Mouse (Mus musculus) hindbrain, embryonic 11.5 days (tissue): Measurements from ENCODE around the gene Dhcr7. TPM values are rescaled to one million over a fixed set of nuclear protein-coding genes. Genes with fewer than 3 reads are reported as not detected.

Source experiments
- ATAC-seq: fragments of 200-750 bp; cut with Nextera tagmentation; 2 replicates; pipeline ENCODE4 v1.8.0; 2017; ENCODE audit warnings: mild to moderate bottlenecking, moderate TSS enrichment, moderate library complexity; ENCODE audit not compliant: low FRiP score
- DNase-seq: peaks from one replicate; pipeline ENCODE4 v3.0.0-alpha.2; 2015; ENCODE audit warnings: low spot score
- H3K27ac ChIP-seq: fragments of 300-500 bp; sonication (generic); 2 replicates; pipeline ENCODE4 v1.5.1; 2014; ENCODE audit warnings: mild to moderate bottlenecking, low read depth, low read length
- H3K27me3 ChIP-seq: fragments of 300-500 bp; sonication (generic); 2 replicates; pipeline ENCODE4 v1.6.1; 2014; ENCODE audit warnings: mild to moderate bottlenecking, low read length, moderate library complexity, mixed read lengths; ENCODE audit not compliant: control insufficient read depth, insufficient read depth
- H3K36me3 ChIP-seq: fragments of 300-500 bp; sonication (generic); 2 replicates; pipeline ENCODE4 v1.6.1; 2014; ENCODE audit warnings: mild to moderate bottlenecking, low read length, moderate library complexity, mixed read lengths; ENCODE audit not compliant: control insufficient read depth, insufficient read depth
- H3K4me1 ChIP-seq: fragments of 300-500 bp; sonication (generic); replicated peaks from 2 replicates; pipeline ENCODE4 v1.6.1; 2014; ENCODE audit warnings: low read length, mixed read lengths; ENCODE audit not compliant: control insufficient read depth, insufficient read depth
- H3K4me2 ChIP-seq: fragments of 300-500 bp; sonication (generic); replicated peaks from 2 replicates; pipeline ENCODE4 v1.6.1; 2014; ENCODE audit warnings: mild to moderate bottlenecking, low read depth, low read length
- H3K4me3 ChIP-seq: fragments of 300-500 bp; sonication (generic); 2 replicates; pipeline ENCODE4 v1.5.1; 2014; ENCODE audit warnings: low read depth, low read length
- H3K9ac ChIP-seq: fragments of 300-500 bp; sonication (generic); 2 replicates; pipeline ENCODE4 v1.6.1; 2014; ENCODE audit warnings: low read depth, low read length
- H3K9me3 ChIP-seq: fragments of 300-500 bp; sonication (generic); 2 replicates; pipeline ENCODE4 v1.6.1; 2016; ENCODE audit warnings: low read length; ENCODE audit not compliant: control insufficient read depth
- WGBS: fragments of 180-500 bp; shearing (Covaris S2); extraction: QIAGEN DNeasy Blood & Tissue Kit; methylation state at CpG from one replicate; pipeline ENCODE4 v1.1.7; 2014; 5-methylcytosine and 5-hydroxymethylcytosine counted together
- polyA plus RNA-seq: library from polyadenylated mRNA; unstranded; fragments of >200 nt; fragmentation: Nextera tagmentation; extraction: Ambion mirVana; gene quantifications from 2 replicates; pipeline ENCODE4 v1.2.1, GENCODE M21; 2014

The Dhcr7 gene
- 85.7 and 88.4 TPM in 2 replicates for polyA plus RNA-seq

DNA sequence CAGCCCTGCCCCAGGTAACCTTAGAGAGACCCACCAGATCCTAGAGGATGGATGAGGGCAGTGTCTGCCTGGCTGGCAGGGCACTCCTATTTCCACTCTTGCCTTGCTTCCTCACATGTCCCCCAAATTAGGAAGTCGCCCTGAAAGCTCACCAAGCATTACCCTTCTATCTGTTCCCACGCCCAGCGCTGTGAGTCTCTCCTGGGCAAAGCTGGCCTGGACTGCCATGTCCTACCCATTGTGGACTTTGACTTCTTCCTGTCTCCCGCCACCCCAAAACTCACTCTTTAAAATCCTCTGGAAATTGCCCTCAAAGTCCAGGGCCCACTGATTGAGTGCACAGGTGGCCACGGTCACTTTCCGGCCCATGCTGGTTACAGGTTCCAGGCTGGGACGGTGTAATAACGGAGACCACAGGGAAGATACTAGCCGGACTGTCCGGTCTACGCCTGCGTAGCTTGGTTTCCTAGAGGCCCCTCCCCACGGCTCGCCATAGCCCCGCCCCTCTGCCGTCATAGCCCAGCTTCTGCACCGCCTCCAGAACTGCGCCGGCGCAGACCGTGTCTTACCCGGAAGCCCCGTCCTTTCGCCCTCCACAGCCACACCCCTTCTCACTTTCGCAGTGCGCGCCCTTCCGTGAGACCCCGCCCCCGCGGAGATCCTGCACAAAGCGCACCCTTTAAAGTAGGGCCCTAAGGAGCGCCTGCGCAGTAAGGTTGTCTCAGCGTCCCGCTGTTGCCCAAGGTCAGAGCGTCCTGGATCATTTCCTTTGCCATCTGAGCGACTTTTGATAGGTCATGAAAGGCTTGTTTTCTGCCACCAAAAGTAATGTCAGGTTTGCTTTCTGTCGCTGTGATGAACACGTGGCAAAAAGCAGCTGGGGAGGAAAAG lies at the start of gene Dhcr7, which contains the start of gene Nadsyn1:
Dhcr7 (plus strand) TSS at position 771 of the 891 bp plus-strand sequence.
Nadsyn1 (minus strand) TSS at position 475 of the 891 bp plus-strand sequence.
- H3K9me3 ChIP-seq: no peaks in the 10 kb centered on the region
- WGBS: 0% methylated on average over 39 of the region's 40 CpGs
- ATAC-seq (peak; percentile 98), DNase-seq (peak; percentile 99)
- no peaks in the 10 kb centered on the region for H3K36me3 ChIP-seq
- H3K9ac ChIP-seq: peak within 1 kb of the TSS; percentile 76
- peak within 1 kb of the TSS; percentile 86 for H3K4me2 ChIP-seq
- peak within 1 kb of the TSS; percentile 64 for H3K4me3 ChIP-seq
- no peaks in the 10 kb centered on the region for H3K27me3 ChIP-seq
- peak within 1 kb of the TSS; percentile 31; the same call in 1 of the 2 replicates for H3K27ac ChIP-seq
- no peaks in the 10 kb centered on the region for H3K4me1 ChIP-seq

DNA sequence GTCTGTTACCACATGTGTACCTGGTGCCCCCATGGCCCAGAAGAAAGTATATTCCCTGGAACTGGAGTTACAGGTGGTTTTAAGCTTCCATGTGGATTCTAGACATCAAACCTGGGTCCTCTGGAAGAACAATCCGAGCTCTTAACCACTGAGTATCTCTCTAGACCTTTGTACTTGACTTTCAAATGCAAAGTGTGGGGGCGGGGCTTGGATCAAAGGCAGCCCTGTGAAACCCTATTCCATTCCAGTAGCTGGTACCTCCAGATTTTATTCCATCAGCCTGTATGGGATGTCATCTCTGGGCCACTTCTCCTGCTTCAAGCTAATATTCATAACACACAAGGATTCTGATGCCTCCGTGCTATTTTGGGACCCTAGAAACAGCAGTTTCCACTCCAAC lies 46.8 kb upstream of the Dhcr7 start:
- 26% methylated on average over 3 of the region's 3 CpGs for WGBS
- DNase-seq: no peak
- Histone ChIP-seq H3K27ac (no peak overlapping the region), H3K9me3 (no peaks in the 10 kb centered on the region), H3K27me3 (no peaks in the 10 kb centered on the region), H3K9ac (no peak overlapping the region), H3K4me2 (no peak overlapping the region), H3K4me3 (no peak overlapping the region), H3K4me1 (no peaks in the 10 kb centered on the region), H3K36me3 (no peaks in the 10 kb centered on the region)
- ATAC-seq: no peak

DNA sequence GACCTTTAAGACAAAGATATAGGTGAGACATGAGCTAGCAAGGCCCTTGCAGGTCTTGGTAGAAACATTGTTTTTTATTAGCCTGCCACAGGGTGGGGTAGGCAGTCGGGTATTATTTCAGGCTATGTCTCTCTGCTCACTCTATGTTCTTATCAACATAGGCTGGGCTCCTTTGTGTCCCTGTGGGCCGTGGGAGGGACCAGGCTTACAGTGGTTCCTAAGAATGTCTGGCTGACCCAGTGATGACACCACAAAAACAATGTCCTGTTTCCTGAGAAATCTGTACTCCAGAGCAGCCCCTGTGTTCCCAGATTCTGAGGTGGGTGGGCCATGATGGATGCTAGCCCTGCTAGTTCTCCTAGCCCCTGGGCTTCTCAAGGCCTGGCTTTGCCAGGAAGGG lies 45.6 kb upstream of the Dhcr7 start:
- Histone ChIP-seq H3K36me3 (no peaks in the 10 kb centered on the region), H3K4me3 (no peak overlapping the region), H3K9me3 (no peaks in the 10 kb centered on the region), H3K9ac (no peak overlapping the region), H3K4me2 (no peak overlapping the region), H3K27ac (no peak overlapping the region), H3K27me3 (no peaks in the 10 kb centered on the region), H3K4me1 (no peaks in the 10 kb centered on the region)
- ATAC-seq (no peak), DNase-seq (no peak)
- 72% methylated on average over 2 of the region's 2 CpGs for WGBS

DNA sequence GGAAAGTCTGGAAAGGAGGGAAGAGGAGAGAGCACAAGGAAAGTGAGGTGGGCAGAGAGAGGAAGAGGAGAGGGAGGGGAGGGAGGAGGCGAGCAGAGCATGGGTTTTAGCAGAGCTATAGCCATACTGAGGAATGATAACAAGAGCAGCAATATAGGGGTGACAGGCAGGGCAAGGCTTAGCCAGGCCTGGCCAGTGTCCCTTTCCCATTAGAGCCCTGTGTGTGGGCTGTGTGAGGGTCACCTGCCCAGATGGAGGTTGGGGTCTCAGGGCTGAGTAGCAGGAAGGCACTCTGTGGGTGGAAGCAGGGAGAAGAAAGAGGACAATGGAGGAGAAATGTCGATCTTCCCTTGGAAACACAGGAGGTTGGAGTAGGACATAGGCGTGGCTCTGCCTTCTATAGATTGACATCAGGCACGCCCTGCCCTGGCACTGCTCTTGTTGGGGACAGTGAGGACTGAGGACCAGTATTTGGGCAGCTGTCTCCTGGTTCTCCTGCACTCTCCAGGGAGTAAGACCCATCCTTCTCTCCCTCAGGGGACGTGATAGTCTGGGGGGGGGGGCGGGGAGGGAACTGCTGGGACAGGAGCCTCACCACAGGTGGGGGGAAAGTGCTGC lies 39.5 kb upstream of the Dhcr7 start:
- H3K27ac ChIP-seq: peak overlapping the region; percentile 67
- ATAC-seq (peak; percentile 84), DNase-seq (peak; percentile 46)
- H3K4me2 ChIP-seq: peak overlapping the region; percentile 67
- H3K4me1 ChIP-seq: 0 out of 2 replicates have a peak, but pooled peaks cover 7% of the 10 kb centered on the region
- H3K4me3 ChIP-seq: peak overlapping the region; percentile 36
- H3K9ac ChIP-seq: peak overlapping the region; percentile 59
- H3K36me3 ChIP-seq: no peaks in the 10 kb centered on the region
- no peaks in the 10 kb centered on the region for H3K9me3 ChIP-seq
- H3K27me3 ChIP-seq: no peaks in the 10 kb centered on the region
- WGBS: 15% methylated on average over 6 of the region's 6 CpGs

DNA sequence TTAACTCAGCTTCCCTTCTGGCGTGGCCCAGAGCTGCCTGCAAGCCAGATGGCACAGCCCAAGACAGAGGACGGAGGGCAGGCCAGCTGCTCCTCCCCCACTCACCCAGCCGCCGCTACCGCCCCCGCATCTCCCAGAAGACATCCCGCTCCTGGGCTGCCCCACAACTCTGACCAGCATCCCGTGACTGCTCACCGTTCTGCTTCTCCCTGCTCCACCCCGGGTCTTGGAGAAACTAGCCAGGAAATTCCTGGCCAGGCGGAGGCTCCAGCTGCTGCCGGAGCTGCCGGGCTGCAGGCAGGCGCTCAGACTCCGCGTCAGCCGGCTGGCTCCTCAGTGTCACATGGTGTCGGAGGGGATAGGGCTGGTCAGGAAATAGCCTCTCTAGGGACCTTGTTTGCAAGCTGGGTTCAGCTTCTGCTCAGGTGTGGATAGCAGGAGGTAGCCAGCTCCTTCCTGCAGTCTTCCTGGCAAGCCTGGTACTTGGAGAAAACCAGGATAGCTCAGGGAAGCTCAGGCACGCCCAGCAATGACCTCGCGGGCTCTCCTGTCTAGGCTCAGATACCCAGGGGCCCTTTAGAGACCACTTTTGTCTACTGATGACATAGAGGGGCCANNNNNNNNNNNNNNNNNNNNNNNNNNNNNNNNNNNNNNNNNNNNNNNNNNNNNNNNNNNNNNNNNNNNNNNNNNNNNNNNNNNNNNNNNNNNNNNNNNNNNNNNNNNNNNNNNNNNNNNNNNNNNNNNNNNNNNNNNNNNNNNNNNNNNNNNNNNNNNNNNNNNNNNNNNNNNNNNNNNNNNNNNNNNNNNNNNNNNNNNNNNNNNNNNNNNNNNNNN lies 38.7 kb upstream of the Dhcr7 start, which contains the start of gene Mrgpre:
Mrgpre (minus strand) TSS at position 505 of the 834 bp plus-strand sequence.
- Histone ChIP-seq H3K36me3 (no peaks in the 10 kb centered on the region), H3K27ac (peak within 1 kb of the TSS; percentile 67), H3K4me2 (peak within 1 kb of the TSS; percentile 67), H3K4me1 (0 out of 2 replicates have a peak, but pooled peaks cover 7% of the 10 kb centered on the region), H3K9ac (peak within 1 kb of the TSS; percentile 59), H3K4me3 (peak within 1 kb of the TSS; percentile 36), H3K27me3 (no peaks in the 10 kb centered on the region), H3K9me3 (no peaks in the 10 kb centered on the region)
- DNase-seq: peak; percentile 78
- 4% methylated on average over 15 of the region's 21 CpGs for WGBS
- peak; percentile 94 for ATAC-seq

DNA sequence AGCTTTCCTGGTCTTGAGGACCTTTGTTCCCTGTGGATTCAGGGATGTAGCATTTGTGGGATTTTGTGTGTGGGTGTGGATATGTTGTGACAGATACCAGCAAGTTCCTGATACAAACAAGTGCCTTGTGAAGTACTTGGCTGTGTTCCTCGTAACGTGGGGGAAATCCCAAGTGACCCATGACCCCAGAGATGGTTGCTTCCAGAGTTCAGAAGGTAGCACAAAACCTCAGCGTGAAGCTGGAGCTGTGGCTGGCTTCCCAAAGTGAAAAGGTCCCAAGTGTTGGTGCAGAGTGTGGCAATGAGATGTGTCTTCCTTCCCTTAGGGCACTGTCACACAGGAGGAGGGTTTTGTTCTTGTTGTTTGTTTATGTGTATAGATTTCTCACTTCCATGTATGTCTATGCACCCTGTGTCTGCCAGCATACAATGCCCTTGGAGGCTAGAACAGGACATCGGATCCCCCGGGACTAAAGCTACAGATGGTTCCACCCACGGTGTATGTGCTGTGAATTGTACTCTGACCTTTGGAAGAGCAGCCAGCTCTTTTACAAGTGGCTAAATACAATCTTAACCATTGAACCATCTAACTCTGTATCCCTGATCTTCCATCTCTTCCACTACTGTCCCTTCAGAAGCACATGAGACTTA lies 30.5 kb upstream of the Dhcr7 start:
- ATAC-seq (no peak), DNase-seq (no peak)
- H3K4me1 ChIP-seq: no peaks in the 10 kb centered on the region
- no peak overlapping the region for H3K4me2 ChIP-seq
- 80% methylated on average over 6 of the region's 6 CpGs for WGBS
- H3K9ac ChIP-seq: no peak overlapping the region
- no peaks in the 10 kb centered on the region for H3K27me3 ChIP-seq
- H3K4me3 ChIP-seq: no peak overlapping the region
- no peaks in the 10 kb centered on the region for H3K36me3 ChIP-seq
- H3K9me3 ChIP-seq: no peaks in the 10 kb centered on the region
- H3K27ac ChIP-seq: no peak overlapping the region

DNA sequence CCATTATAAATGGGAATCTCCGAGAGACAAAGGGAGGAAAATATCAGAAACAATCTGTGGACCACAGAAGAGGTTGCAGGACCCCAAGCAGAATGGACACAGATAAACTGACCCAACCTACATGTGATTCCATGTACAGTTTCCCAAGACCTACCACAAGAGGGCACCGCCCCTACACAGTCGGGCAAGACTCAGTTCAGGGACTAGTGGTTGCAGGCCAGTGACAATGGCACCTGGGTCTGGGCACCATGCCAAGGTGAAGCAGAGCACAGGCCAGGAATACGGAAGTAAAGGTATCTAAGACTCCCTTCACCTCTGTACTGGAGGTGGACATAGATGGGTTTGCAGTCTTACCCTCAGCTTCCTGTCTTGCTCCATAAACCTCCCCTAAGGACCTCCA lies 29.8 kb upstream of the Dhcr7 start:
- no peaks in the 10 kb centered on the region for H3K9me3 ChIP-seq
- H3K4me3 ChIP-seq: no peak overlapping the region
- H3K36me3 ChIP-seq: peaks cover 2% of the 10 kb centered on the region; the same call in 1 of the 2 replicates
- DNase-seq (peak; percentile 26), ATAC-seq (no peak)
- no peak overlapping the region for H3K27ac ChIP-seq
- H3K4me1 ChIP-seq: no peaks in the 10 kb centered on the region
- no peaks in the 10 kb centered on the region for H3K27me3 ChIP-seq
- H3K4me2 ChIP-seq: no peak overlapping the region
- H3K9ac ChIP-seq: no peak overlapping the region
- WGBS: 72% methylated on average over 4 of the region's 4 CpGs

DNA sequence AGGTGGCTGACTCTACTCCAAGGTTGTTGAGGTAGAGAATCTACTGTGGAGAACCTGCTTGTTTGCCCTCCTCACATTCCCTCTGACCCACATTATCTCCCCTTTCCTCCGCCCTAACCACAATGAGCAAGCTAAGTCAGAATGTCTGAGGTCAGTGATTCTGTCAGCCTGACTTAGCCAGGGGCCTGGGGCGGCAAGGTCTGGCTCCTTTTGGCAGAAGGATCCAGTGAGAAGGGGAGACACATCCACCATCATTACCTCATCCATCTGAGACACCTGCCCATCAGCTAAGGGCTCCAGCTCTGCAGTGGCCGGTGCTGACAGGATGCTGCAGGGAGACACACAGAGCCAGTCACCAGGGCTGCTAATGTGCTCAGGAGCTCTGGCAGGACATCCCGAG lies 24.2 kb upstream of the Dhcr7 start:
- Histone ChIP-seq H3K36me3 (peaks cover 8% of the 10 kb centered on the region), H3K9ac (no peak overlapping the region), H3K4me1 (no peaks in the 10 kb centered on the region), H3K4me3 (no peak overlapping the region), H3K4me2 (no peak overlapping the region), H3K27me3 (no peaks in the 10 kb centered on the region), H3K27ac (no peak overlapping the region), H3K9me3 (no peaks in the 10 kb centered on the region)
- ATAC-seq: no peak
- no peak for DNase-seq
- 92% methylated on average over 4 of the region's 4 CpGs for WGBS
